Mouse (Mus musculus): ENCODE data around the gene Vps51. TPM values are rescaled to one million over a fixed set of nuclear protein-coding genes. Genes with fewer than 3 reads are reported as not detected.
"Not testable (repeated sequence)": the region's sequence is repeated elsewhere in the genome, so short reads cannot be mapped to it uniquely, and the experiment has no call there.

Gene Vps51
- total and polyA plus RNA-seq, 3 experiments, result 57.1 to 64.4 (median 60.0) TPM

GRCm38 (mm10) chr19:6047899-6048166 is 29.2 kb downstream of the Vps51 start:
- DNase-seq, result no peak

DNA sequence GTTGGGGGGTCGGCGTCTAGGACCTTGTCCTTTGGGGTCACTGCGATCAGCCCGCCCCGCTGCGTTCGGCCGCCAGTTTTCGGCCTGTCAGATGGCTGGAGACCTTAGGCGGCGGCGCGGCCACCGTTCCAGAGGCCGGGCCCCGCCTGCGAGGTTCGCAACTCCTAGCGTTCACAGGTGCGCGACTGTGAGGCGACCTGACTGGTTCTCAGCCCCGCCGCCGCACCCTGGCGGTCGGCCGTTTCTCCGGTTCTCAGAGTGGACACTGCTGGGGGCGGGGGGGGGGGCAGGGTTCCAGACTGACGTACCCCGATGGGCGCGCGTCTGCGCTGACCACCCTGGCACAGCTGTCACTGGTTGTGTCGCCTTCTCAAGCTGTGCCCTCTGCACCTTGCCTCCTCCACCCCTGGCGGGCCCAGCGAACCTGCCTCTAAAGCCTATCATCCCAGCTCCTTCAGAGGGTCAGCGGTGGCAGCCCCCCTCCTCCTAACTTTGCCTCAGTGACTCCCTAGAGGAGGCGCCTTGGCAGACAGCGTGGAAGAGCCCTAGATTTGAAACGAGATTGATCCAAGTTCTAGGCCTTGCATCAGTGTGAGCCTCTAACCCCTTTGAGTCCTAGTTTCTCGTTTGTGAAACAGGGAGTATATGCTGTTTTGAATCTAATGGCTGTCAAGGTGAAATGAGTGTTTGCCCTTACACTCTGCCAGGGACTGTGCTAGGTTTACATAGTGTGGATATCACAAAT is 29.7 kb downstream of the Vps51 start:
- DNase-seq, result peak; percentile 35

- DNase-seq, result peak; percentile 95
Observed at GRCm38 (mm10) chr19:6046294-6047153, 30.5 kb downstream of the Vps51 start, which contains the start of gene Syvn1. Gene Syvn1, plus strand, starts transcription at chr19:6046576.

- DNase-seq, result no peak
Observed at GRCm38 (mm10) chr19:6045366-6046293, 31.4 kb downstream of the Vps51 start.

- DNase-seq, result not testable (repeated sequence)
Observed at GRCm38 (mm10) chr19:6044102-6044501, 32.9 kb downstream of the Vps51 start.

DNA sequence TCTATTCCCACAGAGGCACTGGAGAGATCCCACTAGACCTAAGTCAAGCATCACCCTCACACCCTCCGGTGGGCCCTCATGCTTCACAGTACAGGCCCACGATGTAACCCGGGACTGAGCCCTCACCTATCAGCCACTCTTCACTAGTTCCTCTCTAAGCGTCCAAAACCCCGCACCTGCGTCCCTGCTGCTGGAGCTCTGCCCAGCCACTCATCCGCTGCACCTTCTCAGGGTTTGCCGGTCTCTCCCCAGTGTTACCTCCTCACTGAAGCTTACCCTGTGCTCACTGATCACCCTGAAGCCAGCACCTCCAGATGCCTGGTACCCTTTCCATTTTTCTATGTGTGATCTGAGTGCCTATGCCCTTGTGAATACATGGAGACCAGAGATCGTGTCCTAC is 34.7 kb downstream of the Vps51 start:
- DNase-seq, result no peak

GRCm38 (mm10) chr19:6040002-6040401 is 37.0 kb downstream of the Vps51 start:
- DNase-seq, result no peak

DNA sequence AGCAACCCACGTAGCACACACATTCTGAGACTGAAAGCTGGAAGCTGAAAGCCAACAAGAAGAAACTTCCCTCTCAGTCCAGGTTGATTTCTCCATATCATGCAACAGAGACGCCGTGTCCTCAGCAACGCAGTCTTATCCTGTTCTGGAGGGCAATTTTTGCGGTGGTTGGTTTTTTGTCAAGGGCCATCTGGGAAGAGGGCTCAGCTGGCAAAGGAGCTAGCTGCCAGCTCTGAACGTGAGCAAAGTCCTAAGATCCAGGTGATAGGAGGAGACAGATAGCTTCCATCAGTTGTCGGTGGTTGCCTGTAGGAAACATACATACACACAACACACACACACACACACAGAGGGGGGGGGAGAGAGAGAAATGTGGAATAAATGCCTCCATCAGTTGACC is 38.7 kb downstream of the Vps51 start:
- no peak for DNase-seq

- no peak for DNase-seq
Observed at GRCm38 (mm10) chr19:6037695-6038094, 39.3 kb downstream of the Vps51 start.

- no peak for DNase-seq
Observed at GRCm38 (mm10) chr19:6035966-6036585, 41.0 kb downstream of the Vps51 start.

DNA sequence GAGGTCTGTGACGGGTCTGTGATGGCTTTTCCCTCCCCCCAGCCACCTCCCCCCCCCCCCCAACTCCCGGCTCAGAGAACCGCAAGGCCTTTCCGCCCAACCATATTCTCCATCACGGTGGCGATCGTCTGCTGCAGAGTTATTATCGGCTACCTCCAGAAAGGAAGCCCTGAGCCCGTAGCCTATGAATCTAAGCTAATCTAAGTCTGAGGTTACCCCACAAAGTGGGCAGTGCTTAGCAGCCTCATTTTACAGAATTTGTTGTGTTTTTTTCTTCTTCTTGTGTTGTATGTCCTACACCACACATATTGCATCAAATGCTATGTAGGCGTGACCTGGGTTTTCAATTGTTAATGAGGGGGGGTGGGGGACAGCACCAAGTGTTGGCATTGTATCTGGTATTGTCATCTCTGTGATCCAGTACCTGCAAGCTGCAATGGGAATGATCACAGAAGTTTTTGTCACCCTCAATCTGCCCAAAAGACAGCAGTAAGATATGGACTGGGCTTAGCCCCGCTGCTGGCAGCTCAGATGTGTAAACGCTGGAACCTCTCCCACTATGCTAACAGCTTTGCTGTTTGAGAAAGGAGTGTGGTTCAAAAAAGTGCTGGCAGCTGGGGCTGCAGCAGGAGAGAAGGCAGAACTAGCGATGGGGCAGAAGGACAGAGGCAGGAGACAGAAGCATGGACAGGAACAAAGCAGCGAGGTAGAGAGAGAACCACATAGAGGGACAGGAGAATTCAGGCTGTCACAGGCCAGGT is 46.3 kb downstream of the Vps51 start:
- no peak for DNase-seq

DNA sequence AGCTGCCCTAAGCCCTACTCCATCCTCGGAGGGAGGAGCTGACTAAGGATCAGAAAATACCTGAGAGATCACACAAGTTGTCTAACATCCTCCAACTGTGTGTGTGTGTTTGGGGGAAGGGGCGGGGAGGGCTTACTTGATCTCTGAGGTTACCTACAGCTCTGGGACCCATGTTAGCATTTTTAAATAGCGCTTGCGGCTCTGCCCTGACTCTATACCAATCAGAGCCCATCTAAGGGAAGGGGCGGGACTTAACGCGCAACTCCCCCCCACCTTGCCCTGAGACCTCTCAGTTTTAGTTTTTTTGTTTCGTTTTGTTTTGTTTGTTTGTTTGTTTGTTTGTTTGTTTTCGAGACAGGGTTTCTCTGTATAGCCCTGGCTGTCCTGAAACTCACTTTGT is 47.6 kb downstream of the Vps51 start:
- no peak for DNase-seq

DNA sequence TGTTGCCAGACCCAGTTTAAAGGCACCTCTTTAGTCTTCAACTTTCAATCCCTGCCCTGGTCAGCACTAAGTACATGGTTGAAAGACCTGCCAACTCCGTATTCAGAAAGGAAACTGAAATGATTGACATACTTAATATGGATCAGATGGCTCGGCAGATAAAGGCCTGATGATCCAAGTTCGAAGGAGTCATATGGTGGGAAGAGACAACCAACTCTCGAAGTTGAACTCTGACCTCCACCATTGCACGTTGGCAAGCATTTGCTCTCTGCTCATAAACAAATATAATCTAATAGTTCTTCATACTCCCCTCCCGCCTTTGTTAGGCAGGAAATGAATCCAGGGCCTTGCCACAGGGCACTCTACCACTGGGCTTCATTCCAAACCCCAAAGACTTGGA is 48.0 kb downstream of the Vps51 start:
- DNase-seq, result no peak

- DNase-seq, result peak; percentile 88
Observed at GRCm38 (mm10) chr19:6023930-6024329, 53.1 kb downstream of the Vps51 start.

DNA sequence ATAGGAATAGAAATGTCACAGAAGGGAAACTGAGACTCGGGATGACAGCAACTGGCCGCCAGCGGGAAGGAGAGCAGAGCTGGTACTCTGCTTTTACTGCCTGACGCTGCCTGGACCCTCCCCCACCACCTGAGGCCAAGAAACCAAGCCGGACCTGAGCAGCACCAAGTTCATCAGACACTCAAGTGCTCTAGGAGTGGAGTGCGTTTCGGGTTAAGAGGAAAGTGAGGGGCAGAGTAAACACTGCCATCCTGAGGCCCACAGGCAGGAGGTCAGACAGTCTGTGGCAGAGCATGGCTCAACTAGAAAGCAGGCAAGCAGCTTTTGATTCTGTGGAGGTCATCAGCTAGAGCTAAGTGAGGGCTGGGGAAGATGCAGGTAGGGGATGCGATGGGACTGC is 54.0 kb downstream of the Vps51 start:
- no peak for DNase-seq

- DNase-seq, result no peak
Observed at GRCm38 (mm10) chr19:6020276-6020675, 56.8 kb downstream of the Vps51 start.

DNA sequence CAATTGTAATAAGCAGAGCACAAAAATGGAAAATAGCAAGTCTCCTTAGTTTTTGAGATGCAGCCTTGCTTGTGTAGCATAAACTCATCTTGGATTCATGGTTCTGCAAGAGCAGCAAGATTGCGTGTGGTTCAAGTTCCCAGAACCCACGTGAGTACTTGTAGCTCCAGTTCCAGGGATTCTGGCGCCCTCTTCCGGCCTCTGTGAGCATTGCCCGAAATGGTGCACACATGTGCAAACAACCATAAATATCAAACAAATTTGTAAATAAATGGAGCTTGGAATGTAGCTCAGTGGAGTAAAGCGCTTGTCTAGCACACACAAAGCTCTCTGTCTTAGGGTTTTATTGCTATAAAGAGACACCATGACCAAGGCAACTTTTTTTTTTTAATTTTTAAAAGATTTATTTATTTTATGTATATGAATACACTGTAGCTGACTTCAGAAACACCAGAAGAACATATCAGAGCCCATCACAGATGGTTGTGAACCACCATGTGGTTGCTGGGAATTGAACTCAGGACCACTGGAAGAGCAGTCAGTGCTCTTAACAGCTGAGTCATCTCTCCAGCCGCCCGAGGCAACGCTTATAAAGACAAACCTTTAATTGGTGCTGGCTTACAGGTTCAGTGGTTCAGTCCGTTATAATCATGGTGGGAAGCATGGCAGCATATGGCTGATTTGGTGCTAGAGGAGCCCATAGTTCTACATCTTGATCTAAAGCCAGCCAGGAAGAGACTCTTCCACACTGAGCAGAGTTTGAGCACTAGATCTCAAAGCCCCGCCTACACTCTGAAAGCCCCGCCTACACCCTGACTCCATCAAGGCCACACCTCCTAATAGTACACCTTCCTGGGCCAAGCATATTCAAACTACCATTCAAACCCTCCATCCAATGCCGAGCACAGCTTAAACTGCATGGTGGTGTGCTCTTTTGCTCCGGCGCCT is 58.6 kb downstream of the Vps51 start:
- peak; percentile 86 for DNase-seq
